Mouse (Mus musculus): Measurements from ENCODE around the gene Pomgnt1.

- TF ChIP-seq POLR2A (IDR thresholded peaks at IDR 0.05; ENCODE audit: low read depth, low read length) (no peak), CTCF (IDR thresholded peaks at IDR 0.05; ENCODE audit: borderline replicate concordance, insufficient read depth, low read length) (no peak)
These were observed 36.3 kb downstream of the Pomgnt1 start for GRCm38 (mm10) chr4:116159912-116160311.

Measured in embryonic fibroblast, embryonic 13.5 days (primary cell).